Mouse (Mus musculus): ENCODE data around the gene Spata1. TPM values are rescaled to one million over a fixed set of nuclear protein-coding genes. Genes with fewer than 3 reads are reported as not detected.

Spata1 gene
- polyA plus RNA-seq, 1 experiment from 2014 or later = 6.8 TPM

DNA sequence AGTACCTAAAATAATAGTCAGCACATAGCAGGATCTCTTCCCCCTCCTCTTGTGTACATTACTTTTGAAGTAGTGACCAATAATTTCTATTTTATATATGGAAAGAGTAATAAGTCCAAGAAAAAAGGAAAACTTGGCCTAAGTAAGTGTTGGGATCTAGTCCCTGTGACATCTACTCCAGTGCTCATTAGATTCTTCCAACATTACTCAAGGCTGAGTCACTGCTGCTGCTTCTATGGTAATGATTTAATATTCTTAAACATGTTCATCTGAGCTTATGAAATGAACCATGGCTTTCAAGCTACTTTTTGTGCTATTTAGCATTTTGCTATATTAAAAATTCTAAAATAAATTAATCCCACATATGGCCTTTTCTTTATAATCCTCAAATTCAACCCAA lies 25.8 kb downstream of the Spata1 start:
- no peak overlapping the region for H3K4me2 ChIP-seq (replicated peaks; ENCODE audit: low read depth, low read length)
- no peaks in the 10 kb centered on the region for H3K27me3 ChIP-seq (ENCODE audit: control insufficient read depth, insufficient read depth, low read length)
- no peak overlapping the region for H3K4me3 ChIP-seq (ENCODE audit: low read length)
- no peak overlapping the region for H3K27ac ChIP-seq (ENCODE audit: low read depth, low read length)
- H3K4me1 ChIP-seq (ENCODE audit: control insufficient read depth, insufficient read depth, low read length) = no peaks in the 10 kb centered on the region
- H3K36me3 ChIP-seq (ENCODE audit: control insufficient read depth, insufficient read depth, low read length) = no peaks in the 10 kb centered on the region
- no peaks in the 10 kb centered on the region for H3K9me3 ChIP-seq (ENCODE audit: control insufficient read depth, low read length)
- no peak for ATAC-seq (ENCODE audit: low FRiP score, low TSS enrichment)
- no peak overlapping the region for H3K9ac ChIP-seq (ENCODE audit: low read depth, low read length)

DNA sequence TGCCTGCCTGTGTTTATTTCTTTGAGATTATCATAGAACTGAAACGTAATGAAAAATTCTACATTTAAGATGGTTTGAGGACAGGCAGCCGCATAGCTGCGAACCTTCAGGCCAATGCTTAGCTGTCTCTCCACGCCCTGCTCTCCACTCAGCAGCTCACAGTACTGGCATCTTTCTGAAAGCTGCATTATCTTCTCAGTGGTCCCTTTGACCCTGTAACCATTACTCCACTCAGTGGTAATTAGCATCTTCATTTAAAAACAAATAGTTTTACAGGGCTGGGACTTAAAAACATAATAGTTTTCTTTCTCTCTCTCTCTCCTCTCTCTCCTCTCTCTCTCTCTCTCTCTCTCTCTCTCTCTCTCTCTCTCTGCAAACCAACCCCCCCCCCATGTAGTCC lies 26.9 kb downstream of the Spata1 start:
- no peak overlapping the region for H3K4me2 ChIP-seq (replicated peaks; ENCODE audit: low read depth, low read length)
- H3K9ac ChIP-seq (ENCODE audit: low read depth, low read length) = no peak overlapping the region
- H3K4me1 ChIP-seq (ENCODE audit: control insufficient read depth, insufficient read depth, low read length) = no peaks in the 10 kb centered on the region
- no peaks in the 10 kb centered on the region for H3K36me3 ChIP-seq (ENCODE audit: control insufficient read depth, insufficient read depth, low read length)
- no peak overlapping the region for H3K27ac ChIP-seq (ENCODE audit: low read depth, low read length)
- no peak for ATAC-seq (ENCODE audit: low FRiP score, low TSS enrichment)
- no peaks in the 10 kb centered on the region for H3K27me3 ChIP-seq (ENCODE audit: control insufficient read depth, insufficient read depth, low read length)
- 75% methylated on average over 4 of the region's 4 CpGs for WGBS
- no peak overlapping the region for H3K4me3 ChIP-seq (ENCODE audit: low read length)
- no peaks in the 10 kb centered on the region for H3K9me3 ChIP-seq (ENCODE audit: control insufficient read depth, low read length)

DNA sequence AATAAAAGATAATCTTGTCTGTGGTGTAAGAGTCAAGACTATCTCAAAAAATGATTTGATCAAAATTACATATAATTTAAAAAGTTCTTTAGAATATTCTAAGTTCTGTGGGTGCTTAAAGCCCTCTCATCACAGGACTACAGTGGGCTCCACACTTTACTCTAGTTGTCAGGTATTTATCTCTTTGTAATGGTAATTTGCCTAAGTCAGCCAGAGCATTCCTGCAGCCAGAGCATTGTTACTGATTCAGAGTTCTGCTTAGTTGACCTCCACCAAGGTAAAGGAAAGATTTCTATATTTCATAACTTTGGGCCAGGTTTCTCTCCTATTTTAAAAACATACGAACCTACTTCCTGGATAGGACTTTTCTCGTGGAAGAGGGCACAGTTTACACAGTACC lies 30.3 kb downstream of the Spata1 start:
- ATAC-seq (ENCODE audit: low FRiP score, low TSS enrichment) = no peak
- 79% methylated on average over 2 of the region's 2 CpGs for WGBS
- no peak overlapping the region for H3K9ac ChIP-seq (ENCODE audit: low read depth, low read length)

DNA sequence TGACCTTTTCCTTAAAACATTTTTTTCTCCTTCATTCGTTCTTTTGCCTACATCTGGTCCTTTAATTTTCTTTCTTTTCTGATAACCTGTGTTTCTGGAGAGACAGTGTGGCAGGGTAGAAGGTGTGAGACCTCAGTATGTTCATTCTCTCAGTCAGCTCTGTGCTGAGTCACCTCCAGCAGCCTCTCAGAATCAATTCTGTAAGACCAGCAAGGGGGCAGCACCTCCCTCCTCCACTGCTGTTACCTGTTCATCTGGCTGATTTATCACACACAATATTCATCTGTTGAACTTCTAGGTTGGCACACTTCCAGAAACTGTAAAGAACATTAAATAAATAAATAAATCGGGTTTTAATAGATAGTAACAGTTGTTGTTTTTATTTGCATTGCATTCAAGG lies 36.6 kb downstream of the Spata1 start:
- no peaks in the 10 kb centered on the region for H3K4me1 ChIP-seq (ENCODE audit: control insufficient read depth, insufficient read depth, low read length)
- no peak for ATAC-seq (ENCODE audit: low FRiP score, low TSS enrichment)
- no peaks in the 10 kb centered on the region for H3K27me3 ChIP-seq (ENCODE audit: control insufficient read depth, insufficient read depth, low read length)
- no peak overlapping the region for H3K9ac ChIP-seq (ENCODE audit: low read depth, low read length)
- H3K4me3 ChIP-seq (ENCODE audit: low read length) = no peak overlapping the region
- no peak overlapping the region for H3K27ac ChIP-seq (ENCODE audit: low read depth, low read length)
- H3K4me2 ChIP-seq (replicated peaks; ENCODE audit: low read depth, low read length) = no peak overlapping the region
- WGBS = 61% methylated on average over 2 of the region's 2 CpGs
- H3K36me3 ChIP-seq (ENCODE audit: control insufficient read depth, insufficient read depth, low read length) = peaks cover 2% of the 10 kb centered on the region; the same call in 1 of the 2 replicates
- H3K9me3 ChIP-seq (ENCODE audit: control insufficient read depth, low read length) = no peaks in the 10 kb centered on the region

More for the DNA sequence above, 30.3 kb downstream of the Spata1 start:
- H3K4me3 ChIP-seq (ENCODE audit: low read length) = no peak overlapping the region
- no peaks in the 10 kb centered on the region for H3K36me3 ChIP-seq (ENCODE audit: control insufficient read depth, insufficient read depth, low read length)
- no peaks in the 10 kb centered on the region for H3K27me3 ChIP-seq (ENCODE audit: control insufficient read depth, insufficient read depth, low read length)
- H3K4me1 ChIP-seq (ENCODE audit: control insufficient read depth, insufficient read depth, low read length) = no peaks in the 10 kb centered on the region
- no peak overlapping the region for H3K4me2 ChIP-seq (replicated peaks; ENCODE audit: low read depth, low read length)
- no peaks in the 10 kb centered on the region for H3K9me3 ChIP-seq (ENCODE audit: control insufficient read depth, low read length)
- H3K27ac ChIP-seq (ENCODE audit: low read depth, low read length) = no peak overlapping the region

DNA sequence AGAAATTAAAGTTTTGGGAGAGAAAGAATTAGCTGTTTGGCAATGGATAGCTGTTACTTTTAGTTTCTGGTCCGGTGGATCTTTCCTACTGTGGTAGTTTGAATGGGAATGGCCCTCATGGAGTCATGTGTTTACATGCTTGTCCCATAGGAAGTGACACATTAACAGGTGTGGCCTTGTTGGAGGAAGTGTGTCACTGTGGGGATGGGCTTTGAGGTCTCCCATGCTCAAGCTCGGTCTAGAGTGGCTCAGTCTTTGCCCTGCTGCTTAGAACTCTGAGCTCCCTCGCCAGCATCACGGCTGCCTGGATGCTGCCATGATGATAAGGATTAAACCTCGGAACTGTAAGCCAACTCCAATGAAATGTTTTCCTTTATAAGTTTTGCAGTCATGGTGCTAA lies 48.2 kb downstream of the Spata1 start:
- no peak for ATAC-seq (ENCODE audit: low FRiP score, low TSS enrichment)
- H3K27me3 ChIP-seq (ENCODE audit: control insufficient read depth, insufficient read depth, low read length) = no peaks in the 10 kb centered on the region

DNA sequence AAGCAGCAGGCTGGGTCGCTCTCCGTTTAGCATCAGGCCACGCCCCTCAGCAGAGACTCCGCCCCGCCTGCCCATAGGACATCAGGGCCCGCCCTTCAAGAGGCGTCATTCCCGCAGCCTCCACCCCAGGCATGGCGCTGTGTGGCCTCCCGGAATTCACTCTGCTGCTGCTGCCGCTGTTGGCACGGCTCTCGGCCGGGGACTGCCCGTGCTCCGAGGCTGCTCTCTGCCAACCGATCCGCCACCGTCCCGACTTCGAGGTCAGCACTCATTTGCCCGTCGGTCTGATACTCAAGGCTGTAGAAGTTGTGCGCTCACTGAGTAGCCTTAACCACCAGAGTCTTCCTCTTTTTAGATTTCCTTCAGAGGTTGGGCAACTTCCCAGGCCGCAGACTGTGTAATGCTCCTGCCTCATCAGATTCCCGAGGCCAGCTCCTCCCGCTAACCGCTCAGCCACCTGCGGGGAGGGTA lies 49.1 kb downstream of the Spata1 start:
- Histone ChIP-seq H3K4me1 (ENCODE audit: control insufficient read depth, insufficient read depth, low read length) (no peaks in the 10 kb centered on the region), H3K9me3 (ENCODE audit: control insufficient read depth, low read length) (no peaks in the 10 kb centered on the region), H3K4me3 (ENCODE audit: low read length) (peak overlapping the region; percentile 64), H3K27me3 (ENCODE audit: control insufficient read depth, insufficient read depth, low read length) (no peaks in the 10 kb centered on the region), H3K27ac (ENCODE audit: low read depth, low read length) (peak overlapping the region; percentile 83), H3K4me2 (replicated peaks; ENCODE audit: low read depth, low read length) (peak overlapping the region; percentile 76), H3K9ac (ENCODE audit: low read depth, low read length) (peak overlapping the region; percentile 77), H3K36me3 (ENCODE audit: control insufficient read depth, insufficient read depth, low read length) (peaks cover 2% of the 10 kb centered on the region; the same call in 1 of the 2 replicates)
- WGBS = under 1% methylated on average over 29 of the region's 29 CpGs
- peak; percentile 100 for ATAC-seq (ENCODE audit: low FRiP score, low TSS enrichment)

More for the DNA sequence above, 48.2 kb downstream of the Spata1 start:
- Histone ChIP-seq H3K9me3 (ENCODE audit: control insufficient read depth, low read length) (no peaks in the 10 kb centered on the region), H3K4me3 (ENCODE audit: low read length) (no peak overlapping the region), H3K27ac (ENCODE audit: low read depth, low read length) (no peak overlapping the region), H3K4me2 (replicated peaks; ENCODE audit: low read depth, low read length) (peak overlapping the region; percentile 76), H3K9ac (ENCODE audit: low read depth, low read length) (no peak overlapping the region), H3K36me3 (ENCODE audit: control insufficient read depth, insufficient read depth, low read length) (peaks cover 8% of the 10 kb centered on the region; the same call in 1 of the 2 replicates), H3K4me1 (ENCODE audit: control insufficient read depth, insufficient read depth, low read length) (no peaks in the 10 kb centered on the region)
- 86% methylated on average over 5 of the region's 5 CpGs for WGBS

DNA sequence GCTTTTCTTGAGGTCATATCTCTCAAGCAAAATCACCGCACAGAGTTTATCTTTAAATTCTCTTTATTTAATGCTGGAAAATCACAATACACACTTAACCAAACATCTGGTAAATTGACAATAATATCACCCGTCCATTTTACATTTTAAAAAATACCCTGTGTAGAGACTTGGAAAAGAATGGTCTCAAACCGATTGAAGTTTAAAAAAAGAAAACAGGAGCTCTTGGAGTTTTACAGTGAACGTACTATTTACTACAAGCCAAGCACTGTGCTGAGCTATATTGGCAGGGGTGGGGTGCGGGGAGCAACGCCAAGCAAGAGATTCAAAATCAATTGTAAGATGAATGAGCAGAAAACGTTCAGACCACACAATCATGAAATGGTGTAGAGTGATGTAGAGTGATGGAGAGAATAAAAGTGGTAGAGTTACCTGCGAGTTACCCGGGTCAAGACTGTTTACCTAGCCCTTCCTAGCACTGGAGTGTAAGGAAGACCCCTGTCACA lies 49.8 kb downstream of the Spata1 start, which contains the start of gene Ctbs:
Gene Ctbs, plus strand, starts transcription at position 51 of the 506 bp plus-strand sequence.
- Histone ChIP-seq H3K4me2 (replicated peaks; ENCODE audit: low read depth, low read length) (peak within 1 kb of the TSS; percentile 76), H3K9me3 (ENCODE audit: control insufficient read depth, low read length) (no peaks in the 10 kb centered on the region), H3K27me3 (ENCODE audit: control insufficient read depth, insufficient read depth, low read length) (no peaks in the 10 kb centered on the region), H3K27ac (ENCODE audit: low read depth, low read length) (peak within 1 kb of the TSS; percentile 83), H3K36me3 (ENCODE audit: control insufficient read depth, insufficient read depth, low read length) (no peaks in the 10 kb centered on the region), H3K4me1 (ENCODE audit: control insufficient read depth, insufficient read depth, low read length) (no peaks in the 10 kb centered on the region), H3K4me3 (ENCODE audit: low read length) (peak within 1 kb of the TSS; percentile 64), H3K9ac (ENCODE audit: low read depth, low read length) (peak within 1 kb of the TSS; percentile 77)
- ATAC-seq (ENCODE audit: low FRiP score, low TSS enrichment) = no peak
- WGBS = 53% methylated on average over 9 of the region's 9 CpGs

DNA sequence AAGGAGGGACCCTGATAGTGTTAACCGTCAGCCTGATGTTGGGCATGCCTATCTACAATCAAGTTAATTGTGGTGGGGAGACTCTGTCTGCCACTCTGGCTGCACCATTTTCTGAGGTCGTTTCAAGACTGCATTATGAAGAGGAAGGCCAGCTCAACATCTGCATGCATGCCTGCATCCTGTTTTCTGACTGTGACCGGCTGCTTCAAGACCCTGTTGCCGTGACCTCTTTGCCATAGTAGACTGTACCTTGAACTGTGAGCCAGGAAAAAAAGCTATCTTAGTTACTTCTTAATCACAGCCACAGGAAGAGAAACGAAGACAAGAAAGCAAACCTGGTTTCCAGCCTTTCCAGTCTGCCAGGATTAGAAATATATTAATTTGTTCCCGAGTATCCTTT lies 50.6 kb downstream of the Spata1 start:
- H3K9ac ChIP-seq (ENCODE audit: low read depth, low read length) = no peak overlapping the region
- no peak for ATAC-seq (ENCODE audit: low FRiP score, low TSS enrichment)
- H3K4me2 ChIP-seq (replicated peaks; ENCODE audit: low read depth, low read length) = no peak overlapping the region
- H3K9me3 ChIP-seq (ENCODE audit: control insufficient read depth, low read length) = no peaks in the 10 kb centered on the region
- 64% methylated on average over 6 of the region's 6 CpGs for WGBS
- H3K36me3 ChIP-seq (ENCODE audit: control insufficient read depth, insufficient read depth, low read length) = no peaks in the 10 kb centered on the region
- H3K4me3 ChIP-seq (ENCODE audit: low read length) = no peak overlapping the region
- H3K27ac ChIP-seq (ENCODE audit: low read depth, low read length) = no peak overlapping the region
- H3K27me3 ChIP-seq (ENCODE audit: control insufficient read depth, insufficient read depth, low read length) = no peaks in the 10 kb centered on the region
- no peaks in the 10 kb centered on the region for H3K4me1 ChIP-seq (ENCODE audit: control insufficient read depth, insufficient read depth, low read length)

DNA sequence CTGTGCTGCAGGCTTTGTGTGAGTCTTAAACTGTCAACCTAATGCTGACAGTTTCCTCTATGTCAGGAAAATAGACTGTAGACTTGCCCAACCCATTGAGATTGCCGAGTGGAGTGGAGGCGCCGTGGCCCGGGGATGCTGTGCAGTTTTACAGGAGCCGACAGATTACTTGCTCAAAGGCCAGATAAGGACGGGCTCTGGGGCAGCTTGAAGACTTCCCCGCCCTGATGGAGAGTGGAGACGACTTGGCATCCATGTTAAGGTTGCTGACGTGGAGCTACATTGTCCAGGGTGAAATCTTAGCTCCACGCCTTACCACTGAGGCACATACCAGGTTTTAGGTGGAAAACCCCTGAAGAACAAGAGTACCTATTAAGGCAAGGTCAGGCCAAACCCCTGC lies 51.2 kb downstream of the Spata1 start:
- Histone ChIP-seq H3K4me1 (ENCODE audit: control insufficient read depth, insufficient read depth, low read length) (no peaks in the 10 kb centered on the region), H3K36me3 (ENCODE audit: control insufficient read depth, insufficient read depth, low read length) (no peaks in the 10 kb centered on the region), H3K4me3 (ENCODE audit: low read length) (no peak overlapping the region), H3K4me2 (replicated peaks; ENCODE audit: low read depth, low read length) (no peak overlapping the region), H3K27ac (ENCODE audit: low read depth, low read length) (no peak overlapping the region), H3K9me3 (ENCODE audit: control insufficient read depth, low read length) (no peaks in the 10 kb centered on the region), H3K9ac (ENCODE audit: low read depth, low read length) (no peak overlapping the region), H3K27me3 (ENCODE audit: control insufficient read depth, insufficient read depth, low read length) (no peaks in the 10 kb centered on the region)
- ATAC-seq (ENCODE audit: low FRiP score, low TSS enrichment) = no peak
- WGBS = 89% methylated on average over 10 of the region's 10 CpGs
